Mouse (Mus musculus): ENCODE measurements at regions not wholly inside any gene's neighbourhood (a gene's known extent, or its start where the extent isn't known, plus 50 kb on each side); places are given as distances from the start of the nearest gene placed in this dataset.

GRCm38 (mm10) chr10:45892464-45892863 lies 314.8 kb downstream of the Hace1 start:
- no peak for TF ChIP-seq POLR2A (IDR thresholded peaks at IDR 0.05; ENCODE audit: insufficient read depth, low read depth, low read length)
- TF ChIP-seq EP300 (IDR thresholded peaks at IDR 0.05; ENCODE audit: insufficient read depth, low read depth, low read length), result no peak

All from heart, adult 2 months (tissue).